Mouse (Mus musculus): Measurements from ENCODE around the gene Cylc2. TPM values are rescaled to one million over a fixed set of nuclear protein-coding genes. Genes with fewer than 3 reads are reported as not detected.

Gene Cylc2
- total RNA-seq (2015; ENCODE audit: low replicate concordance), result not detected in 2 replicates
- total RNA-seq (2017; ENCODE audit: low replicate concordance), result not detected in 2 replicates

- ATAC-seq (replicated peaks; ENCODE audit: low FRiP score, poor library complexity, severe bottlenecking), result no peak
Measured at GRCm38 (mm10) chr4:51216378-51216777, at the start of gene Cylc2. Gene Cylc2 (plus strand): TSS chr4:51216678.
